Mouse (Mus musculus) lung, embryonic 16.5 days (tissue): Measurements from ENCODE around the gene Cks2. TPM values are rescaled to one million over a fixed set of nuclear protein-coding genes. Genes with fewer than 3 reads are reported as not detected.

ENCODE experiments used
- ATAC-seq: fragments of 200-750 bp; cut with Nextera tagmentation; 2 replicates; pipeline ENCODE4 v1.8.0; 2017; ENCODE audit warnings: low read depth, mild to moderate bottlenecking, moderate library complexity
- H3K27ac ChIP-seq: fragments of 300-500 bp; sonication (generic); 2 replicates; pipeline ENCODE4 v1.5.1; 2014; ENCODE audit warnings: mild to moderate bottlenecking, control low read depth, low read length
- H3K27me3 ChIP-seq: fragments of 300-500 bp; sonication (generic); 2 replicates; pipeline ENCODE4 v1.6.1; 2014; ENCODE audit warnings: low read depth, low read length, mixed read lengths; ENCODE audit not compliant: control insufficient read depth, insufficient read depth
- H3K36me3 ChIP-seq: fragments of 300-500 bp; sonication (generic); 2 replicates; pipeline ENCODE4 v1.6.1; 2014; ENCODE audit warnings: low read length; ENCODE audit not compliant: control insufficient read depth, insufficient read depth
- H3K4me1 ChIP-seq: fragments of 300-500 bp; sonication (generic); replicated peaks from 2 replicates; pipeline ENCODE4 v1.6.1; 2014; ENCODE audit warnings: low read length, mixed read lengths; ENCODE audit not compliant: control insufficient read depth, insufficient read depth
- H3K4me2 ChIP-seq: fragments of 300-500 bp; sonication (generic); 2 replicates; pipeline ENCODE4 v1.6.1; 2014; ENCODE audit warnings: low read depth, low read length, control low read depth
- H3K4me3 ChIP-seq: fragments of 300-500 bp; sonication (generic); 2 replicates; pipeline ENCODE4 v1.5.1; 2014; ENCODE audit warnings: mild to moderate bottlenecking, low read length, control low read depth
- H3K9ac ChIP-seq: fragments of 300-500 bp; sonication (generic); 2 replicates; pipeline ENCODE4 v1.6.1; 2014; ENCODE audit warnings: low read length, control low read depth
- H3K9me3 ChIP-seq: fragments of 300-500 bp; sonication (generic); 2 replicates; pipeline ENCODE4 v1.6.1; 2016; ENCODE audit warnings: low read length; ENCODE audit not compliant: control insufficient read depth
- WGBS: fragments of 180-500 bp; shearing (Covaris S2); extraction: QIAGEN DNeasy Blood & Tissue Kit; methylation state at CpG from one replicate; pipeline ENCODE4 v1.1.7; 2014; 5-methylcytosine and 5-hydroxymethylcytosine counted together
- polyA plus RNA-seq: library from polyadenylated mRNA; unstranded; fragments of >200 nt; fragmentation: Nextera tagmentation; extraction: Ambion mirVana; gene quantifications from 2 replicates; pipeline ENCODE4 v1.2.1, GENCODE M21; 2015

Cks2 gene
- polyA plus RNA-seq, 1 experiment from 2014 or later = 356 TPM

DNA sequence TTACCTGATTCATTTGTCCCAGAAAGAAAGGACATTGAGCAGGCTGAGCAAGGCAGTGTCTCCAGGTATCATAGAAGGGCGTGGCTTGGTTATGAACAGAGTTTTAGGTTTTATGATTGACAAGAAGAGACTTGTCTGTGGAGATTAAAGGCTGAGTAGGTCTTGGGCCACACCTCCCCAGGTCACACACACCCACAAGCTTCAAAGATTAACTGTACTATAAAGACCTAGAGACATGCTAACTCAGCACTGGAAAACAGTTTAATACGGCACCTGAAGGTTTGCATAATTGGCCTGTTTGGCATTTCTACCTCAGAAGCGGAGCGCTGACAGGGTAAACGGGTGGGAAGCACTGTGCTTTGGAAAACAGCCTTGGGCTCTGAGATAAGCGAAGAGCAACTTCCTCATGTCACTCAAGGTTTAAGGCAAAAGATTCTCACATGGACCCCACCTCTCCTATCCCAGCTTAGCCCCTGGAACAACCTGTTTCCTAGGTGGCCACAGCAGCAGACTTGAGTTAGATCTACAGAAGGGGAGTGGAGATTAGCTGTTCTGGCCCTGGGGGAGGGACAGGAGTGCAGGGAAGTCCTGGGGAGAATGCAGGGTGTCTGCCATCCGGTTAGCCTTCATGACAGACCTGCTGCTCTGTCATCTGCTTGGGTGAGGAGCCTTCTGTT, 40.4 kb downstream of the Cks2 start:
- 86% methylated on average over 7 of the region's 7 CpGs for WGBS
- no peak for ATAC-seq
- Histone ChIP-seq H3K27ac (no peak overlapping the region), H3K9ac (no peak overlapping the region), H3K9me3 (no peaks in the 10 kb centered on the region), H3K4me2 (no peak overlapping the region), H3K36me3 (peaks cover 41% of the 10 kb centered on the region), H3K4me3 (no peak overlapping the region), H3K27me3 (no peaks in the 10 kb centered on the region), H3K4me1 (no peaks in the 10 kb centered on the region)

- Histone ChIP-seq H3K36me3 (peaks cover 27% of the 10 kb centered on the region), H3K9ac (no peak overlapping the region), H3K27me3 (no peaks in the 10 kb centered on the region), H3K27ac (no peak overlapping the region), H3K9me3 (no peaks in the 10 kb centered on the region), H3K4me2 (no peak overlapping the region), H3K4me3 (no peak overlapping the region), H3K4me1 (no peaks in the 10 kb centered on the region)
- no peak for ATAC-seq
- 96% methylated on average over 5 of the region's 5 CpGs for WGBS
Measured at GRCm38 (mm10) chr13:51686966-51687365, 41.9 kb downstream of the Cks2 start.

- no peak overlapping the region for H3K4me3 ChIP-seq
- no peak overlapping the region for H3K4me2 ChIP-seq
- H3K36me3 ChIP-seq = peaks cover 12% of the 10 kb centered on the region
- H3K27me3 ChIP-seq = no peaks in the 10 kb centered on the region
- no peak overlapping the region for H3K27ac ChIP-seq
- 45% methylated on average over 3 of the region's 3 CpGs for WGBS
- peak; percentile 63; the same call in 1 of the 2 replicates for ATAC-seq
- no peak overlapping the region for H3K9ac ChIP-seq
- H3K9me3 ChIP-seq = no peaks in the 10 kb centered on the region
- no peaks in the 10 kb centered on the region for H3K4me1 ChIP-seq
Measured at GRCm38 (mm10) chr13:51688688-51689087, 43.7 kb downstream of the Cks2 start.

DNA sequence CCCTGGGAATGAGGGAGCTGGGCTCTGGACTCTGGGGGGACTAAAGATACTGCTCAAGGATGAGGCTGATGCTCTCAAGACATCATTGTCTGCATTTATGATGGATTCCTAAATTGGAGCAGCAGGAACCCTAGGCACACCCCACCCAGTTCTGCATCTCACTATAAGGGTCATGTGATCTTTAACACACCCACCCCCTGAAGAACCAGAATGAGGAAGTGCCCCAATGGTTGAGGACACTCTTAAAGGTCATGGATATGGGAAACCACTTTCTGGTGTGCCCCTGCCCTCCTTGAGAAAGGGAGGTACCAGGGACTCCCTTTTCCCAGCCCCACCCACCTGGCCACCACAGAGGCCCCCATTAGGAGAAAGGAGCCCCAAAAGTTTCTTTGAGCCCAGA, 51.4 kb downstream of the Cks2 start:
- ATAC-seq = no peak
- Histone ChIP-seq H3K9me3 (no peaks in the 10 kb centered on the region), H3K4me3 (no peak overlapping the region), H3K27me3 (no peaks in the 10 kb centered on the region), H3K4me2 (no peak overlapping the region), H3K9ac (no peak overlapping the region), H3K4me1 (no peaks in the 10 kb centered on the region), H3K27ac (no peak overlapping the region), H3K36me3 (no peaks in the 10 kb centered on the region)

DNA sequence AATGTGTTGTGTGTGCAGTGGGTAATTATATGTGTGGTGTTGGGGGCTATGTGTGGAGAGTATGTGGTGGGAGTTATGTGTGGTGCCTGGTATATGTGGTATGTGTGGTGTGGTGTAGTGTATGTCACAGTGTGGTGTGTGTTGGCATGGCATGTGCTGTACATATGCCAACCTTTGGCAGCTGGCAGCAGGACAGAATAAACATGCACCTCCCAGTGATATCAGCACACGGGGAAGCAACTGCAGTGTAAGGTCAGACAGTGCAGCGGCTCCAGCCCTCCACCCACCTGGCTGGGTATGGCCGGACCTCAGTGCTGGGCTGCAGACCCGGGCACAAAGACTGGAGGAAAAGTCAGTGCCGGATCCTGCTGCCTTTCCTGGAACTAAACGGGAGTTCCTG, 52.4 kb downstream of the Cks2 start:
- Histone ChIP-seq H3K36me3 (no peaks in the 10 kb centered on the region), H3K4me1 (no peaks in the 10 kb centered on the region), H3K9ac (no peak overlapping the region), H3K9me3 (no peaks in the 10 kb centered on the region), H3K27me3 (no peaks in the 10 kb centered on the region), H3K4me2 (no peak overlapping the region), H3K27ac (no peak overlapping the region), H3K4me3 (no peak overlapping the region)
- 67% methylated on average over 6 of the region's 6 CpGs for WGBS
- no peak for ATAC-seq

GRCm38 (mm10) chr13:51697897-51698296, 52.9 kb downstream of the Cks2 start:
- H3K4me1 ChIP-seq = no peaks in the 10 kb centered on the region
- no peak overlapping the region for H3K4me3 ChIP-seq
- no peak overlapping the region for H3K9ac ChIP-seq
- H3K9me3 ChIP-seq = no peaks in the 10 kb centered on the region
- H3K4me2 ChIP-seq = no peak overlapping the region
- no peak for ATAC-seq
- WGBS = 61% methylated on average over 4 of the region's 4 CpGs
- no peak overlapping the region for H3K27ac ChIP-seq
- no peaks in the 10 kb centered on the region for H3K36me3 ChIP-seq
- H3K27me3 ChIP-seq = no peaks in the 10 kb centered on the region

- no peak for ATAC-seq
- H3K4me2 ChIP-seq = no peak overlapping the region
- no peaks in the 10 kb centered on the region for H3K9me3 ChIP-seq
- 72% methylated on average over 3 of the region's 3 CpGs for WGBS
- H3K36me3 ChIP-seq = no peaks in the 10 kb centered on the region
- no peak overlapping the region for H3K9ac ChIP-seq
- H3K27ac ChIP-seq = no peak overlapping the region
- H3K27me3 ChIP-seq = no peaks in the 10 kb centered on the region
- H3K4me3 ChIP-seq = no peak overlapping the region
- no peaks in the 10 kb centered on the region for H3K4me1 ChIP-seq
Measured at GRCm38 (mm10) chr13:51698318-51698717, 53.3 kb downstream of the Cks2 start.

Other genes with a start within 250 kb of the Cks2 start
- 109 and 117 TPM in 2 replicates for gene S1pr3, start 236.6 kb upstream of the Cks2 start, polyA plus RNA-seq
- gene Shc3, start 75.8 kb upstream of the Cks2 start, polyA plus RNA-seq = not detected in 2 replicates
- gene Secisbp2, start 6.5 kb downstream of the Cks2 start, polyA plus RNA-seq = 27.5 and 28.3 TPM in 2 replicates
- gene Sema4d, start 148.5 kb downstream of the Cks2 start, polyA plus RNA-seq = 9.0 and 9.8 TPM in 2 replicates
- 74.4 and 92.3 TPM in 2 replicates for gene Gadd45g, start 201.4 kb downstream of the Cks2 start, polyA plus RNA-seq